Mouse (Mus musculus) neural tube, embryonic 12.5 days (tissue): Measurements from ENCODE around the gene Cntrob. TPM values are rescaled to one million over a fixed set of nuclear protein-coding genes. Genes with fewer than 3 reads are reported as not detected.

ENCODE experiments used
- ATAC-seq: fragments of 200-750 bp; cut with Nextera tagmentation; 2 replicates; pipeline ENCODE4 v1.8.0; 2017; ENCODE audit warnings: low read depth, mild to moderate bottlenecking, moderate TSS enrichment, moderate library complexity; ENCODE audit not compliant: low FRiP score
- H3K27ac ChIP-seq: fragments of 300-500 bp; sonication (generic); 2 replicates; pipeline ENCODE4 v1.5.1; 2016
- H3K27me3 ChIP-seq: fragments of 300-500 bp; sonication (generic); replicated peaks from 2 replicates; pipeline ENCODE4 v1.6.1; 2016; ENCODE audit warnings: mild to moderate bottlenecking
- H3K36me3 ChIP-seq: fragments of 300-500 bp; sonication (generic); 2 replicates; pipeline ENCODE4 v1.6.1; 2016; ENCODE audit warnings: mild to moderate bottlenecking
- H3K4me1 ChIP-seq: fragments of 300-500 bp; sonication (generic); 2 replicates; pipeline ENCODE4 v1.6.1; 2016
- H3K4me2 ChIP-seq: fragments of 300-500 bp; sonication (generic); replicated peaks from 2 replicates; pipeline ENCODE4 v1.6.1; 2016; ENCODE audit warnings: mild to moderate bottlenecking
- H3K4me3 ChIP-seq: fragments of 300-500 bp; sonication (generic); 2 replicates; pipeline ENCODE4 v1.5.1; 2016
- H3K9ac ChIP-seq: fragments of 300-500 bp; sonication (generic); 2 replicates; pipeline ENCODE4 v1.6.1; 2016; ENCODE audit warnings: mild to moderate bottlenecking
- H3K9me3 ChIP-seq: fragments of 300-500 bp; sonication (generic); 2 replicates; pipeline ENCODE4 v1.6.1; 2016; ENCODE audit warnings: mild to moderate bottlenecking
- WGBS: fragments of 180-500 bp; shearing (Covaris S2); methylation state at CpG from one replicate; pipeline ENCODE4 v1.1.7; 2016; 5-methylcytosine and 5-hydroxymethylcytosine counted together
- polyA plus RNA-seq: library from polyadenylated mRNA; unstranded; fragments of >200 nt; fragmentation: Nextera tagmentation; extraction: Ambion mirVana; gene quantifications from 2 replicates; pipeline ENCODE4 v1.2.1, GENCODE M21; 2016

Gene Cntrob
- polyA plus RNA-seq, 1 experiment from 2014 or later = 32.6 TPM

- WGBS = 74% methylated on average over 2 of the region's 2 CpGs
- H3K36me3 ChIP-seq = no peaks in the 10 kb centered on the region
- ATAC-seq = no peak
These were observed 66.5 kb downstream of the Cntrob start for GRCm38 (mm10) chr11:69257072-69257471.

GRCm38 (mm10) chr11:69254808-69255207 lies 68.8 kb downstream of the Cntrob start:
- Histone ChIP-seq H3K4me1 (peaks cover 8% of the 10 kb centered on the region; the same call in 1 of the 2 replicates), H3K36me3 (no peaks in the 10 kb centered on the region), H3K9me3 (no peaks in the 10 kb centered on the region), H3K9ac (no peak overlapping the region), H3K4me2 (no peak overlapping the region), H3K4me3 (no peak overlapping the region), H3K27me3 (no peaks in the 10 kb centered on the region), H3K27ac (no peak overlapping the region)
- WGBS = 70% methylated on average over 5 of the region's 5 CpGs
- ATAC-seq = no peak

More at GRCm38 (mm10) chr11:69257072-69257471, 66.5 kb downstream of the Cntrob start:
- Histone ChIP-seq H3K9ac (no peak overlapping the region), H3K4me1 (peaks cover 8% of the 10 kb centered on the region; the same call in 1 of the 2 replicates), H3K4me3 (no peak overlapping the region), H3K4me2 (no peak overlapping the region), H3K9me3 (no peaks in the 10 kb centered on the region), H3K27me3 (no peaks in the 10 kb centered on the region), H3K27ac (no peak overlapping the region)

- ATAC-seq = no peak
- Histone ChIP-seq H3K27me3 (no peaks in the 10 kb centered on the region), H3K27ac (no peak overlapping the region), H3K9ac (no peak overlapping the region), H3K4me3 (no peak overlapping the region), H3K4me2 (no peak overlapping the region), H3K4me1 (peaks cover 8% of the 10 kb centered on the region; the same call in 1 of the 2 replicates), H3K9me3 (no peaks in the 10 kb centered on the region), H3K36me3 (no peaks in the 10 kb centered on the region)
- WGBS = 45% methylated on average over 9 of the region's 9 CpGs
These were observed 70.4 kb downstream of the Cntrob start for GRCm38 (mm10) chr11:69253131-69253530.

GRCm38 (mm10) chr11:69251953-69252352 lies 71.6 kb downstream of the Cntrob start:
- Histone ChIP-seq H3K36me3 (no peaks in the 10 kb centered on the region), H3K27me3 (no peaks in the 10 kb centered on the region), H3K4me3 (no peak overlapping the region), H3K27ac (no peak overlapping the region), H3K4me1 (peaks cover 7% of the 10 kb centered on the region; the same call in 1 of the 2 replicates), H3K9me3 (no peaks in the 10 kb centered on the region), H3K4me2 (no peak overlapping the region), H3K9ac (no peak overlapping the region)
- WGBS = 86% methylated on average over 7 of the region's 7 CpGs
- ATAC-seq = no peak

- WGBS = 65% methylated on average over 14 of the region's 14 CpGs
- no peaks in the 10 kb centered on the region for H3K9me3 ChIP-seq
- no peak for ATAC-seq
- H3K27me3 ChIP-seq = no peaks in the 10 kb centered on the region
- H3K4me3 ChIP-seq = no peak overlapping the region
- no peaks in the 10 kb centered on the region for H3K36me3 ChIP-seq
- H3K9ac ChIP-seq = no peak overlapping the region
- H3K4me2 ChIP-seq = no peak overlapping the region
- H3K27ac ChIP-seq = no peak overlapping the region
- peaks cover 5% of the 10 kb centered on the region; the same call in 1 of the 2 replicates for H3K4me1 ChIP-seq
These were observed 72.3 kb downstream of the Cntrob start for GRCm38 (mm10) chr11:69251135-69251842.

- Histone ChIP-seq H3K9ac (no peak overlapping the region), H3K4me2 (no peak overlapping the region), H3K27me3 (no peaks in the 10 kb centered on the region), H3K4me3 (no peak overlapping the region), H3K9me3 (no peaks in the 10 kb centered on the region), H3K4me1 (peaks cover 5% of the 10 kb centered on the region; the same call in 1 of the 2 replicates), H3K36me3 (no peaks in the 10 kb centered on the region), H3K27ac (no peak overlapping the region)
- WGBS = 79% methylated on average over 5 of the region's 5 CpGs
- ATAC-seq = no peak
These were observed 73.5 kb downstream of the Cntrob start for GRCm38 (mm10) chr11:69250106-69250505.

Other genes starting within 250 kb of the Cntrob start
- gene Vamp2, start 235.3 kb downstream of the Cntrob start, polyA plus RNA-seq = 149 and 174 TPM in 2 replicates
- 7.4 and 9.0 TPM in 2 replicates for gene Per1, start 228.6 kb downstream of the Cntrob start, polyA plus RNA-seq
- 0.28 TPM in 2 replicates for gene Hes7, start 203.4 kb downstream of the Cntrob start, polyA plus RNA-seq
- gene 9130213A22Rik, start 201.2 kb downstream of the Cntrob start, polyA plus RNA-seq = not detected in 2 replicates
- 0.65 TPM in 1 of 2 replicates, not detected in the other for gene Aloxe3, start 197.9 kb downstream of the Cntrob start, polyA plus RNA-seq
- gene Alox12b, start 166.8 kb downstream of the Cntrob start, polyA plus RNA-seq = 0.20 TPM in 1 of 2 replicates, not detected in the other
- gene Alox8, start 125.9 kb downstream of the Cntrob start, polyA plus RNA-seq = 0.09 TPM in 1 of 2 replicates, not detected in the other
- 0.10 and 0.17 TPM in 2 replicates for gene Gucy2e, start 86.7 kb downstream of the Cntrob start, polyA plus RNA-seq
- 179 and 194 TPM in 2 replicates for gene Trappc1, start 205 bp upstream of the Cntrob start, polyA plus RNA-seq
- gene Kcnab3, start 2.5 kb upstream of the Cntrob start, polyA plus RNA-seq = 5.6 and 5.8 TPM in 2 replicates
- gene Rnf227, start 16.7 kb upstream of the Cntrob start, polyA plus RNA-seq = 51.3 and 58.6 TPM in 2 replicates
- gene Chd3, start 45.6 kb upstream of the Cntrob start, polyA plus RNA-seq = 87.1 and 93.0 TPM in 2 replicates
- 105 and 111 TPM in 2 replicates for gene Naa38, start 71.7 kb upstream of the Cntrob start, polyA plus RNA-seq
- 48.5 and 49.9 TPM in 2 replicates for gene Cyb5d1, start 71.9 kb upstream of the Cntrob start, polyA plus RNA-seq
- gene Tmem88, start 74.5 kb upstream of the Cntrob start, polyA plus RNA-seq = 13.7 TPM in 2 replicates
- gene Kdm6b, start 89.9 kb upstream of the Cntrob start, polyA plus RNA-seq = 48.6 and 52.4 TPM in 2 replicates
- 1.6 and 1.9 TPM in 2 replicates for gene Dnah2, start 225.3 kb upstream of the Cntrob start, polyA plus RNA-seq
- gene Efnb3, start 236.4 kb upstream of the Cntrob start, polyA plus RNA-seq = 54.4 and 57.4 TPM in 2 replicates